Mouse (Mus musculus) E14TG2a.4 (cell line): ENCODE measurements around the gene Slc39a3.
"Not testable (repeated sequence)": the region's sequence is repeated elsewhere in the genome, so short reads cannot be mapped to it uniquely, and the experiment has no call there.

Experiments used
- H3K27me3 ChIP-seq: 2 replicates; pipeline ENCODE4 v1.6.1; 2014; ENCODE audit warnings: low read length, control low read depth; ENCODE audit not compliant: insufficient read depth
- H3K36me3 ChIP-seq: 2 replicates; pipeline ENCODE4 v1.6.1; 2014; ENCODE audit warnings: low read length, control low read depth; ENCODE audit not compliant: insufficient read depth
- H3K4me1 ChIP-seq: replicated peaks from 2 replicates; pipeline ENCODE4 v1.6.1; 2014; ENCODE audit warnings: low read depth, low read length, control low read depth
- H3K4me3 ChIP-seq: replicated peaks from 2 replicates; pipeline ENCODE4 v1.5.1; 2014; ENCODE audit warnings: mild to moderate bottlenecking, low read length
- H3K9me3 ChIP-seq: 2 replicates; pipeline ENCODE4 v1.6.1; 2014; ENCODE audit warnings: low read length, control low read depth
- CTCF ChIP-seq: conservative IDR thresholded peaks from 2 replicates; pipeline ENCODE4 v1.5.1; 2014; ENCODE audit warnings: low read length
- NANOG ChIP-seq: IDR thresholded peaks from 2 replicates; pipeline ENCODE4 v1.6.1; 2014; ENCODE audit warnings: borderline replicate concordance, low read length, mixed read lengths
- POU5F1 ChIP-seq: IDR thresholded peaks from 2 replicates; pipeline ENCODE4 v1.6.1; 2014; ENCODE audit warnings: low read length, borderline replicate concordance

The Slc39a3 gene

DNA sequence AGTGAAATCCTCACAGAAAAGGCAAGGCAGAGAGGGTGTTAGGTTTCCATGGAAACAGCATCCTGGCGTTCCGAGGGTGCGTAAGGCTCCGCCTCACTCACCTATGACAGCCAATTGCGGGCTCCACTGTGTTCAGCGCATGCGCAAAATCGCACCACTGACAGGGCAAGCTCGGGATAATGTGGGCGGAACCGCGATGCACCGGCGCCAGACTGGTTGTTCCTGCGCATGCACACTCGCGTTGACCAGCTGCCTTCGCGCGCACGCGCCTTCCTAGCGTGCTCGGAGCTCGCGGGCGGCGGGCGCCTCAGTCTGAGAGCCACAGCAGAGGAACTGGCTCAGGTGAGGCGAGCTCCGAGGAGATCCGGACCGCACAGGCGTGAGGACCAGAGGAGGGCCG, 32.6 kb upstream of the Slc39a3 start, which contains the start of gene Thop1:
TSS of gene Thop1 (plus strand) at position 200 of the 400 bp plus-strand sequence.
- Histone ChIP-seq H3K4me1 (peaks cover 62% of the 10 kb centered on the region), H3K9me3 (no peaks in the 10 kb centered on the region), H3K4me3 (peak within 1 kb of the TSS; percentile 96), H3K27me3 (no peaks in the 10 kb centered on the region), H3K36me3 (peaks cover 37% of the 10 kb centered on the region)
- TF ChIP-seq NANOG (no peak), CTCF (no peak), POU5F1 (no peak)

DNA sequence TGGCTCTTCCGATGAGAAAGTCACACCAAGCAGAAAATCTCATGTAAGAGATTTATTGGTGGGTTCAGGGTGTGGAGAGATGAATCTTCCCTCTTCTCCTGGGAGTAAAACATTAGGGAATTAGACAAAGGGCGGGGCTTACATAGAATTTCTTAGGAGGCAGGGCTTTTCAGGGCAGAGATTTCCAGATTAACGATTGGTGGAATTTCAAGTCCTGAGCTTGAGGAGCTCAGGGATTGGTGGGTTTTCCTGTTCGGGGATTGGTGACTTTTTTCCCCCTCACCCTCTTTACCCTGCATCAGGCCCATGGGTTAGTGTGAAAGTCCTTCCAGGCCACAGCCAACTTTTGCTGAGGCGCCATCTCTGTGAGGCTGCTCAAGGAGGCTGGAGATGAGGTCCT, 31.5 kb upstream of the Slc39a3 start:
- no peak for TF ChIP-seq NANOG
- TF ChIP-seq POU5F1 = no peak
- TF ChIP-seq CTCF = no peak
- Histone ChIP-seq H3K9me3 (peaks cover 7% of the 10 kb centered on the region; the same call in 1 of the 2 replicates), H3K27me3 (no peaks in the 10 kb centered on the region), H3K4me3 (no peak overlapping the region), H3K4me1 (peaks cover 55% of the 10 kb centered on the region), H3K36me3 (peaks cover 26% of the 10 kb centered on the region)

DNA sequence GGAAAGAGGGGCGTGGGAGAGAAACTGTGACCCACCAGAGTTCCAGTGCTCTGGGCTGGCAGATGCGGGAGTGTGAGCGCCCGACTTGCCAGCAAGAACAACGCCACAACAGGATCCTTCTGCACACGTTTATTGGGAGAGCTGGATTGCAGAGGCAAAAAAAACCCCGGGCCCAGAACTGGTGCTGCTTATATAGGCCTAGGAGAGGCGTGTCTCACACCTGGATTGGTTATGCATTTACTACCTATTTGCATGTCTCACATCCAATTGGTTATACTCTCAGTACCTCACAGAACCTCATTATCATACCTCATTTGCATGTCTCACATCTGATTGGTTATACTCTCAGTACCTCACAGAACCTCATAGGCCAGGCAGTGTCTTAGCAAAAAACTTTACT, 27.3 kb upstream of the Slc39a3 start:
- H3K4me3 ChIP-seq, H3K36me3 ChIP-seq, H3K27me3 ChIP-seq, H3K9me3 ChIP-seq: not testable (repeated sequence)
- peaks cover 43% of the 10 kb centered on the region for H3K4me1 ChIP-seq

DNA sequence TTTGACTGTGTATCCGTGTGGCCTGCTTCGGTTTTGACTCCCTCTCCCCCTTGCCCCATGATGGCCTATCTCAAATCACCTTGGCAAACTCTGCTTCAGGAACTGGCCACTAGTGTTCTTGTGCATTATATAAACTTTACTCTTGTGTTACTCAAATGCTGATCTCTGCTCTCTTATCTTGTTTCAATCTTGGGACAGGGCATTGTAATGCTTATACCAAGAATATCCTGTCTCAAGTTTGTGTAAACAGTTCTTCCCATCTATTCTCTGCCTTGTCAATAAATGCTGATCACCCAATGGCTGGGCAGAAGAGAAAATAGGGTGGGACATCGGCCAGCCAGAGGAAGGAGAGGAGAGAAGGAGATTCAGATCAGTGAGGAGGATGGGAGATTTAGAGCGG, 25.5 kb upstream of the Slc39a3 start:
- H3K9me3 ChIP-seq = peaks cover 7% of the 10 kb centered on the region; the same call in 1 of the 2 replicates
- peaks cover 13% of the 10 kb centered on the region for H3K36me3 ChIP-seq
- no peaks in the 10 kb centered on the region for H3K27me3 ChIP-seq
- H3K4me1 ChIP-seq = peaks cover 47% of the 10 kb centered on the region
- TF ChIP-seq POU5F1 = no peak
- H3K4me3 ChIP-seq = no peak overlapping the region

DNA sequence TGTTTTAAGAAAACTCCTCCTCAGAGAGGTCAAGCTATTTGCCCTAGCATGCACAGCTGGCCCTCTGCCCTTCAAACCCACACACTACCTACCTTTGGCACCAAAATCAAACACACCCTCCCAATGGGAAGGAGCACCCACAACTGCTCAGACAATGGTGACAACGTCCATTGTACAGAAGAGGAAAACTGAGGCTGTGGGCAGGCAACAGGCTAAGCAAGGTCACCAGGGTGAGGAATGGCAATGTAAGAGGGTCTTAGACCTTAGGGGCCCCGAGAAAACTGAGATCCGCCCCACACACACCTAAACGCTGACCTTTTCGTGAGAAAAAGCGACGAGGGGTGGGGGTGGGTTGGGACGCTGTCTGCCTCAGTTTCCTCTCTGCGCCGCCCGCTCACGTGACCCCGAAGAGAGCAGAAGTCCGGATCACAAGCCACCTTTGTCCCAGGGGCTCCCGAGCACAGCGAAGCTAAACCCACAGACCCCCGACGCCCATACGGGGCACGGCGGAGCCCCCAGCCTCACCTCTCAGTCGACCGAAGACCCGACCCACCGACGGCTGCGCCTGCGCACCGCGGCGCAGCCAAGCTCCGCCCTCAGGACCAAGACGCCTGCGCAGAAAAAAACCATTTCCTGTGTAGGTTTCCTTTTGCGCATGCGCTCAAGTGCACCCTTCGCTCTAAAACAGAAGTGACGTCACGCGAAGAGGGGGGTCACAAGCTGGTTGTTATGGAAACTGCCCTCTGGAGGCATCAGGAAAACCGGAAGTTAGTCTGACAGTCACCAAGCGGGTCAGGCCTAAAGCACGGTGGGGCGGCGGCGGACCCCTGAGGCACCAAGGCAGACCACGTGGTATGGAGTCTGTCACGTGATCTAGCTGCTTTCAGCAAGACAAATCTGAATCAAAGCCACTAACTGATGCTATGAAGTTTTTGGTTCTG, 22.6 kb upstream of the Slc39a3 start, which contains the start of gene Sgta:
TSS of gene Sgta (minus strand) at position 579 of the 941 bp plus-strand sequence.
- Histone ChIP-seq H3K4me1 (peaks cover 68% of the 10 kb centered on the region), H3K4me3 (peak within 1 kb of the TSS; percentile 99), H3K27me3 (no peaks in the 10 kb centered on the region), H3K9me3 (peaks cover 7% of the 10 kb centered on the region; the same call in 1 of the 2 replicates), H3K36me3 (peaks cover 41% of the 10 kb centered on the region)
- TF ChIP-seq CTCF = no peak
- TF ChIP-seq NANOG = no peak
- no peak for TF ChIP-seq POU5F1

DNA sequence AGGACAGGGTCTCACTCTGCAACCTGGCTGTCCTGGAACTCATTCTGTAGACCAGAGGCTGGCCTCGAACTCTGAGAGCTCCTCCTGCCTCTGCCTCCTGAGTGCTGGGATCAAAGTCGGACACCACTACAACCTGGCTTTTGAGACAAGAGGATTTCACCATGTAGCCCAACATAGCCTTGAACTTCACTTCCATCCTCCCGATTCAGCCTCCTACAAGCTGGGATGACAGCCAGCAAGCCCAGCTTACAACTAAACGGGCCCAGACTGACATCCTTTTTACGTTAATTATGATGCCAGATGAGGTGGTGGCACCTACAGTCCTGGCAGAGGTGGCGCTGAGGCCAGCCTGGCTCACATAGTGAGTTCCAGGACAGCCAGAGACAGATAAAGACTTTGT, 21.7 kb upstream of the Slc39a3 start:
- H3K4me3 ChIP-seq = peak overlapping the region; percentile 99
- peaks cover 76% of the 10 kb centered on the region for H3K4me1 ChIP-seq
- no peaks in the 10 kb centered on the region for H3K27me3 ChIP-seq
- TF ChIP-seq NANOG (no peak), CTCF (no peak), POU5F1 (no peak)
- H3K9me3 ChIP-seq = peaks cover 1% of the 10 kb centered on the region; the same call in 1 of the 2 replicates
- H3K36me3 ChIP-seq = peaks cover 51% of the 10 kb centered on the region

DNA sequence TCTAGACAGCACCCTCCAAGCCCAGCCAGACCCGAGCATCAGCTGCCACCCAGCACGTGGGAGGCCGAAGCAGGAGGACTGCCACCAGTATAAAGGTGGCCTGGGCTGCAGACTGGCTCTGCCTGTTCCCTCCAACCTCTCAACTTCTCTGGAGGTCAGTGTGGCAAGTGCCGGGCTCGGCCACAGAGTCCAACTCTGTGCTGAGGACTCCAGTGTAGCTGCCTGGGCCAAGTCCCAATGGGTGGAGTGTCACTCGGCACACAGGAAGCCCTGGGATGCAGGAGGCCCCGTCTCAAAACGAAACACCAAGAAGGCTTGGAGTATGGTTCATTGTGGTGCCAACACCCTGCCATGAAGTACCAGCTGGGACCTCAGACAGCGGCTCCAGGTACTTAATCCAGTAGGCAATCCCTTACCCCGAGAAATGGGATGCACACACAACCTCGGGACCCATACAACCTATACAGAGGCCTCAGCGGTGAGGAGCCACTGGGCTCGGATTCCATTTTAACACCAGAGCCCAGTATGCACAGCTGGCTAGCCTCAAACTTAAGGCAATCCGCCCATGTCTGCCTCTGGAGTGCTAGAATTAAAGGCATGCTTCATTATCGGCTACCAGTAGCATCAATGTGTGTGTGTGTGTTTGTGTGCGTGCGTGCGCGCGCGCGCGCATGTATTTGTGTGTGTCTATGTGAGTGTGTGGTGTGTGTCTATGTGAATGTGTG, 20.3 kb upstream of the Slc39a3 start:
- TF ChIP-seq CTCF = no peak
- H3K4me3 ChIP-seq = no peak overlapping the region; the same call in 1 of the 2 replicates
- H3K36me3 ChIP-seq = peaks cover 64% of the 10 kb centered on the region
- H3K27me3 ChIP-seq = no peaks in the 10 kb centered on the region
- no peaks in the 10 kb centered on the region for H3K9me3 ChIP-seq
- peaks cover 82% of the 10 kb centered on the region for H3K4me1 ChIP-seq

DNA sequence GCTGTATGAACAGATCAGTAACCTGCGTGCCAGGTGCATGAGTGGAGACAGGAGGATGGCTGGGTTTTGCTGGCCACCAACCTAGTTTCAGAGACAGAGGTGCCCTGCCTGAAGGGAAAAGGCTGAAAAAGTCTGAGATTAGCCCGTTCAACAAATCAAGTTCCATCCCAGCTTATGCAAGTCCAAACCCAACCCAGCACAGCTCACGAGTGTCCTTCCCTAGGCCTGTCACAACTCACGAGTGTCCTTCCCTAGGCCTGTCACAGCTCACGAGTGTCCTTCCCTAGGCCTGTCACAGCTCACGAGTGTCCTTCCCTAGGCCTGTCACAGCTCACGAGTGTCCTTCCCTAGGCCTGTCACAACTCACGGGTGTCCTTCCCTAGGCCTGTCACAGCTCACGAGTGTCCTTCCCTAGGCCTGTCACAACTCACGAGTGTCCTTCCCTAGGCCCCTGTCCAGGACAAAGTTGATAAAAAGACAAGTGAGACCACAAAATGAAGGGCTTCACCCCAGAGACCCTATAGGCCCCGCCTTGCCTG, 18.6 kb upstream of the Slc39a3 start:
- Histone ChIP-seq H3K36me3 (peaks cover 81% of the 10 kb centered on the region), H3K4me1 (peaks cover 87% of the 10 kb centered on the region)
- H3K4me3 ChIP-seq, H3K9me3 ChIP-seq, H3K27me3 ChIP-seq: not testable (repeated sequence)

DNA sequence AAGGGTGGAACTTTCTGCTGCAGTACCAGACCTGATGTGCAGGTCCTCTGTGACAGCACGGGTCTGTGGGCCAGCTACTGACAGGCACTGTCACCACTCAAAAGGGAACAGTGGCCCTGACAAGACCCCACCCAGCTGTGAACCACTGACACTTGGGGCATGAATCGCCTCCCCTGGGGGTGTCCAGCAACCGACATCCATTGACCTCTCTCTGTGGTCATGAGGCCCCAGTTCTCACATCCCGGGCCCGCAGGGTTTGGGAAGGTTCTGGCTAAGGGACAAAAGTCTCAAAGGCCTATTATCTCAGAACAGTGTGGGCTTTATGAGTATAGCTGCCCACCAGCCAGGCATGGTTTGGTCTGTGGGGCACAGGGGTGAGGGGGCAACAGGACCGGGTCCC, 17.9 kb upstream of the Slc39a3 start:
- Histone ChIP-seq H3K36me3 (peaks cover 88% of the 10 kb centered on the region), H3K4me1 (peaks cover 85% of the 10 kb centered on the region)
- TF ChIP-seq CTCF (no peak), POU5F1 (no peak), NANOG (no peak)

More for the DNA sequence above, 17.9 kb upstream of the Slc39a3 start:
- H3K27me3 ChIP-seq = no peaks in the 10 kb centered on the region
- no peak overlapping the region for H3K4me3 ChIP-seq
- no peaks in the 10 kb centered on the region for H3K9me3 ChIP-seq
